Mouse (Mus musculus) small intestine, adult 2 months (tissue): ENCODE measurements at regions not wholly inside any gene's neighbourhood (a gene's known extent, or its start where the extent isn't known, plus 50 kb on each side); places are given as distances from the start of the nearest gene placed in this dataset.

ENCODE experiments used
- CTCF ChIP-seq: fragments of 200-500 bp; IDR thresholded peaks from 2 replicates; pipeline ENCODE4 v1.5.1; 2012; ENCODE audit warnings: low read depth, mild to moderate bottlenecking, control low read depth, inconsistent platforms, low read length, moderate library complexity, mixed read lengths; ENCODE audit not compliant: insufficient replicate concordance, insufficient read length; ENCODE audit errors: extremely low read depth
- POLR2A ChIP-seq: fragments of 200-500 bp; IDR thresholded peaks from 2 replicates; pipeline ENCODE4 v1.6.1; 2012; ENCODE audit warnings: low read depth, mild to moderate bottlenecking, control low read depth, inconsistent platforms, low read length, moderate library complexity

DNA sequence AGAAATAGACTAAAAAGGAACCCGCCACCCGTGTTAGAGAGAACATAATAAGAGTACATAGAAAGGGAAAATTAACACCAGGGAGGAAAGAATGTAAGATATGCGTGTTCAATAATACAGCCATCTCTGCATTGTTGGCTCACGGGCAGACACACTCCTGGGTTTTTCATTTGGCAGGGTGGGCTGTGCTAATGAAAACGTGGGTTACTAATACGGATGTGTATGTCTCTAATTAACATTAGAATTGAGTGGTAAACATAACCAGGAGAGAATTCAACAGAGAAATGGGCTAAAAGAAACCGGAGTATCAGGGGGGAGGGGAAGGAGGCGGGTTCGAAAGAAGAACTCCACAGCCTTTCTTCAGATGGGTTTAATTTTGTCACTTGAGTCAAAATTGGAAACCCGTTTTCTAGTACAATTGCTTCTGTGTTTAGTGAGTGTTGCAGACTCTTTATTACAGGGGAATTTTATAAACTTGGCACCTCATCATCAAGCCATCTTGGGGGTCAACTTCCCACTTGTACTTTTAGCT is 134.4 kb upstream of the Kiz start:
- TF ChIP-seq CTCF (no peak), POLR2A (no peak)
